Mouse (Mus musculus): ENCODE data around the gene 5730522E02Rik.

The 5730522E02Rik gene

DNA sequence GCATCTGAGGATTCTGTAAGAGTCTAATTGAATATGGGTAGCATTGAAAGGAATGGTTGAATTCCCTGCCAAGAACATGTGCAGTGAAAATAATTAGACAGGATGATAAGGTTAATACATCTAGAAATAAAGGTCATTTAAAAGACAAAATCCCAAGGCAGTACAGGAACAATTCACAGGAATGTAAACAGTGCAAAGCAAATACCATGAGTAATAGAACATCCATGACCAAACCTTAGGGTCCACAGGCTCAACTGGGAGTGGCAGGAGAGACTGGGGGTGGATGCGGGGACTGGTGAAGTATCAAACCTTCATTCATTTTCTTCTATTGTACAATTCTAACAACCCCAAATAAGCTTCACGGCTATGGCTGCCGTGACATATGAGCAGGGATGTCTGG is 536.4 kb downstream of the 5730522E02Rik start:
- no peak for DNase-seq (ENCODE audit: low spot score)

DNA sequence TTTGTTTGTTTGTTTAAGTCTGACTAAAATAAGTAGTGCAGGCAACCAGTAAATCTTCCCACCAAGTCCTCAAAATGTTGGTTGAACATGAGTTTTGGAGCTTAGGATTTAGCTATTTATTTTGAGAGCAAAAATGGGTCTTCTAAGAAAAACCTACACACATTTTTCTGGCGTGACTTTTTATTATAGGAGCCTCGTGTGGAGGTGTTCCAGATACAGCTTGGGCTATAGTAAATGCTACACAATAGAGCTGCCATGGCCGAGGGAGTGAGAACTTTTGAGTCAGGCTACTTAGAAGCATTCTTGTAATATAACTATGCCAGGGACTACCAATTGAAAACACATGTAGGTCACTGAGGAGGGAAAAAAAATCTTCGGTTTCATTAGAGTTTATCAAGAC is 540.5 kb downstream of the 5730522E02Rik start:
- peak; percentile 25 for DNase-seq (ENCODE audit: low spot score)

DNA sequence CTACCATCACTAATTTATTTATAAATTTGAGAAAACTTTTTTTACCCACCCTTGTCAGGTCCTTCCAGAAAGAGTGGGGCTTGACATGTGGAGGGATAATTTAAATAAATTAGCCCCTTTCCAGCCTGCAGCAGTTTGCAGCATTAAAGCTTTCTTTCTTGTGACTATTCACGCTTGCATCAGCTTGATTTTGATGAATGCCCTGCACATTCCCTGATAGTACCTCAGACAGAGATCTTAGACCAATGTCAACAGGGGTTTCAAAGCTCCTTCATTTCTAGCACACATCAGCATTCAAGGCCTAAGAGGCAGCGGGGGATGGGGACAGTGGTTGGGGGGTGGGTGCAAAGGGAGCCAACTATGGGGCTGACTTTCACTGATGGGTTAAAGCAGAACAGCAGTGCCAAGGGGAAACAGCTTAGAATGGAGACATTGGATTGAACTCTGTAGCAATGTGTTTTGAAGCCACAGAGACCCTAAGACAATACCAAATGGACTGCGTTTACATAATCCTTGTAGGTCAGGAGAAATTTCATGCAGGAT is 545.9 kb downstream of the 5730522E02Rik start:
- no peak for DNase-seq (ENCODE audit: low spot score)

DNA sequence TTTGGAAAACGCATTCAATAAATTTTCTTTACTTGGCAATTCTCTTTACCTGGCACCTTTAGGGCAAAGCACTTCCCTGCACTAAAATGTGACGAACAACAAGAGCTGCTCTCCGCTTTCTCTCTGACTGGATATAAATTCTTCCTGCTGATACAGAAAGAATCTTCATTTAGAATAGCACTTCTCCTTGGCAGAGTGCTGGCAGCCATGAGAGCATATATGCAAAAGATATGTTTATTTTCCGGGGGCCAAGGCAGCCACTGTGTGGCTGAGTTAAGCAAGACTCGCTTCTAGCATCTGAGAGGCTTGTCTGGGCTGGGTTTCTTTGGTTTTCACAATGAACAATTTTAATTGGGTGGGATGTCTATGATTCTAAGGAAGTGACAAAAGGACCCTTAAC is 564.3 kb downstream of the 5730522E02Rik start:
- DNase-seq (ENCODE audit: low spot score) = no peak

DNA sequence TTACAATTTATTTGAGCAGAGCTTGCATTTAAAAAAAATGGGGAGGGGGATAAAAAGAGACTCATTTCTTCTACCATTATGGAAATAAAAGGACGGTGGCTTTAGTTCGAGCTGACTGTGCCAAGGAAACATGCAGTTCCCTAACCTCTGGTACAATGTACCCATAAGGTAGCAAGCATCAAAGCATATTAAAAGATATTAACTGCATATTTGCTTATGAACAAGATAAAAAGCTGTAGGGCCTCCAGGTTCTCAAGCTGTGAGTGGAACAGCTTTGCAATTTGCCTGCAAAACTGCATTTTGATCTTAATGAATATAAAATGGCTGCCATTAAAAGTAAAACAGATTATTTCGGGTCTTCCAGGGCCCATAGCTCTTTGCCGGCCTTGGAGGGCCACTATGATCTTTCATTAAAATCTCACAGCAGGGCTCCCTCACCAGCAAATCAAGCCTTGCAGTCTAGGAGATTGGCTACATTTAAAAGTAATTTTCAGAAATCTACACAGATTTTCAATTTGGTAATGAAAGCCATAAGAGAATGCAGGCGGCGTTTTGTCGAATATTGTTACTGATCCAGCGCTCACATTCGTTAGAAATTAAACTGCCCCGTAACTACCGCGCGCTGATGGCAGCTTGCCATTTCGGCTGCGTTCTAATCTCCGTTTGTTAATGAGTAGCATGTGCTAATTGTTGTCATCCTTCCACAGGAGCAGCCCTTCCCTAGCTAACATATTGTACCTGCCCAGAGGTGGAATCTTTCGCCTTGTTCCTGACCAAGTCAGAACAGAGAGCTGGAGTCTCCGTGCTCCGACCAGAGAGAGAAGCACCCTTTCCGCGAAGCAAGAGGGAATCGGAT is 565.6 kb downstream of the 5730522E02Rik start:
- DNase-seq (ENCODE audit: low spot score) = no peak

DNA sequence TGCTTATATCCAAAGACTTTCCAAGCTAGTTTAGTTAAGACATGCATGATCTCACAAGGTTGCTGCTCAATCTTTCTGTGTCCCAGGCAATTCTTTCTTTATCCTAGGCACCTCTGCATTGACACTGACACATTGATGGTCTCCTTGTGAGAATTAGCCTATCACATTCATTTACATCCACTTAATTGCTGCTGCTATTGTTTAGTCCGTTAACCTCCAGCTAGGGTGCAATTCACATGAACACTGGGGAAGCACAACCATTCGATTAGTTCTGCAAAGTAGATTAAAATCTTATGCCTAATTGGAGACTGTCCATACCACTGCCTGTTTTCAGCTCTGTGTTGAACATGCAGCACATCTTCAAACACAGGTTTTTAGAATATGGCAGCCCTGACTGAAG is 603.7 kb downstream of the 5730522E02Rik start:
- no peak for DNase-seq (ENCODE audit: low spot score)

DNA sequence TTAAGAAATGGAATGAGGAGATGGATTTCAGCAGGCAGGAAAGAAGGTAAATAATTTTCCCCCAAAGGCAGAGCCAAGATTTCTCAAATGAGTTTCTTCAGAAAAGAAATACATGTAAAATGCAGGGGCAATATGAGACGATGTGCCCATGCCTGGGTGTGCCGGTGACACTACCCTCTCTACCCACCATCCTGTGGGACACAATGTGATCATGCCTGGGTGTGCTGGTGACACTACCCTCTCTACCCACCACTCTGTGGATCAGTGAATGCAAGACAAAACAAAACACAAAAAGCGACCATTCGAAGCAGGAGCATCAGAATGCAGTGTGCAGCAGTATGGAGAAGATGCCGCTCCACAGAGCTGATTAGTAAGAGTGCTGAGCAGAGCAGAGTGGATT is 610.5 kb downstream of the 5730522E02Rik start:
- DNase-seq (ENCODE audit: low spot score) = no peak

DNA sequence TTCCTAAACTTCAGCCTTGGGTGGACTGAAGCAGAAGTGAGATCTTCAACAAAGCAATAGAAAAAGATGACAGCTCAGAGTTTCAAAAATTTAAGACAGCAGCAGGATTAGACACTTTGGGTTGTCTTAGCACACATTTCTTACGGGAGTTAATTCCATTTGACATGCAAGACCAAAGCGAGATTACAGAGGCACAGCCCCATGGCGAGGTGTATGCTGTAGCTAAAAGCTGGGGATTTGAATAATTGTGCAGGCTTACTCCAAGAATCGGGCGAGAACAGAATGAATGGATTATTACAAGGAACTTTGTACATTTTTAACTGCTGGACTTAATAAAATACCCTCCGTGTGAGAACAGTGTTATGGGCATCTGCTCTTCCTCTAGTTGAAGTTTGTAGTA is 615.3 kb downstream of the 5730522E02Rik start:
- DNase-seq (ENCODE audit: low spot score) = no peak

DNA sequence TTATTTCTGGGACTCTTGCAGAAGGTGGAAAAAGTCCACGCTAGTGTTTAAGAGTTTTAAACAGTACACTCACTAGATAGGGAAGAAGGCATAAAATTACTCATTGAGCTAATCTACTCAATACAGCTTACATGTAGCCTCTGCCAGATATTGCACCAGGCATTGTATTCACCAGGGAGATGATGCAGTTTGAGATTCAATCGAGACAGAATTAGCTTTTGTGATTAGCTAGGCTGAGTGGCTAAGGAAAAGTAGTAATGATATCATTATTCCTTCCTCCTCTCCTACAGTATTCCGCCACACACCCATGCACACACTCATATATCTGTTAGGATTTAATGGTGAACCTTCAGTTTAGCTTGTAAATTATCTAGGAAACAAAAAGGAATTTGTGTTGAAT is 615.8 kb downstream of the 5730522E02Rik start:
- no peak for DNase-seq (ENCODE audit: low spot score)

DNA sequence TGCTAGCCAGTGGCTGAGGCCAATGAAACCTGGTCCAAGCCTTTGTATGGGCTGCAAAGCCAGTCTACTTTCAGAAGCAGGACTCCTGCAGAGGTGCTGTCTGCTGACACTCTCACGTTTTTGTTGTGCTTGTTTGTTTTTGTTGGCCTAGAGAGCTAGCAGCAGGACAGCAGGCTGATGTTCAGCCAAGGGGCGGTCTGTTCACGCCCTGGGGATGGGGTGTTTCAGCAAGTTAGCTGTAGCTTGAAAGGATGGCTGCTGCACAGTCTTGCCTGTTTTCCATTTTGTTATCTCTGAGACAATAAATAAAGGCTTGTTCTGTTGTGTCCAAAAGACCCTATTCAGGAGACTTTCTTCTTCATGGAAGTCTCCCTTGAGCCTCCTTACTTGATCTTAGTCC is 618.3 kb downstream of the 5730522E02Rik start:
- DNase-seq (ENCODE audit: low spot score) = peak; percentile 16

DNA sequence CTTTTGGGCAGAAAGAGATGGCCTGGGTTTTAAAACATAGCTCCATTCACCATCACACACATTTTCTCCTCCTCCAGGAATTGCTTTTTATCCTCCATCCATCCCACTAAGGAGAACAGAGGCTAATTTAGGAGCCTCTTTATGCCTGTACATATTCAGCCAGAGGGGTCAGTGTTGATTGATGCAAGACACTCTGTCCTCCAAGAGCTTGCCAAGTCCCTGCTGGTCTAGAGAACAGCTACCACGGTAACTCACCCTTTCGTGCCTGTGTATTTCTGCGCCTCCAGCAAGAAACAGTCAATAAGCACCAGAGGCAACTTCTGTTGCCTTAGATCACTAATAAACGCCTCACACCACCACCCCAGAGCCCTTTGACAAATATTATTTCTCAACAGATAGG is 620.3 kb downstream of the 5730522E02Rik start:
- DNase-seq (ENCODE audit: low spot score) = no peak

DNA sequence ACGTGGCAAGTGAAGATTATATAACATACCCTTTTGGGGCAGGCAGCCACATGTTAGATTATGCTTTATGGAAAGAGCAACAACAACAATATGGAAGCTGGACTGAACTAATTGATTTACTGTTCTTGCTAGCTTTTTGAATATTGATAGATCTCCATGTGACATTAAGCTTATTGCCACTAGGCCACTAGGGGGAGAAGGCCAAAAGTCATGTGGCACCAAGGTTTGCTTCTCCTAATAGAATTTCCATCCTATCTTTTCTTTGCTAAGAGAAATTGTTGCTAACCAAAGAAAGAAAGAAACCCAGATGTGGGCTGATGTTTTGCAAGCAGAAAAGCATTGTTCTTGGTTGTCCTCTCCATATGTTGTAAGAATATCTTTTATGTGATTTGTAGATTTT is 621.1 kb downstream of the 5730522E02Rik start:
- DNase-seq (ENCODE audit: low spot score) = no peak

DNA sequence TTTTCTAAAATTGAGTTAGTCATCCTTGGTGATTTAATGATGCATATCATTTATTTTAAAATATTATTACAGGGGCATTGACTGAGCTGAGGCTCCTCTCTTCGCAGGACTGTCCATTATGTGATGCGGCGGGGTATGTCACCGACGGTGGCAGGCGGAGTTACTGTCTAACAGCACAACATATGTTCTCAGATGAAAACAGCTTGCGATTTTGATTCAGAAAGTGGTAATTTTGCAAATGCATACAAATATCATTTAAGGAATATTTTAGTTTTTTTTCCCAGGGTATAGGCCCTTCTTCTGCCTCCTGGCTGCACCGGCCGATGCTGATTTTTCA is 636.5 kb downstream of the 5730522E02Rik start:
- DNase-seq (ENCODE audit: low spot score) = no peak

DNA sequence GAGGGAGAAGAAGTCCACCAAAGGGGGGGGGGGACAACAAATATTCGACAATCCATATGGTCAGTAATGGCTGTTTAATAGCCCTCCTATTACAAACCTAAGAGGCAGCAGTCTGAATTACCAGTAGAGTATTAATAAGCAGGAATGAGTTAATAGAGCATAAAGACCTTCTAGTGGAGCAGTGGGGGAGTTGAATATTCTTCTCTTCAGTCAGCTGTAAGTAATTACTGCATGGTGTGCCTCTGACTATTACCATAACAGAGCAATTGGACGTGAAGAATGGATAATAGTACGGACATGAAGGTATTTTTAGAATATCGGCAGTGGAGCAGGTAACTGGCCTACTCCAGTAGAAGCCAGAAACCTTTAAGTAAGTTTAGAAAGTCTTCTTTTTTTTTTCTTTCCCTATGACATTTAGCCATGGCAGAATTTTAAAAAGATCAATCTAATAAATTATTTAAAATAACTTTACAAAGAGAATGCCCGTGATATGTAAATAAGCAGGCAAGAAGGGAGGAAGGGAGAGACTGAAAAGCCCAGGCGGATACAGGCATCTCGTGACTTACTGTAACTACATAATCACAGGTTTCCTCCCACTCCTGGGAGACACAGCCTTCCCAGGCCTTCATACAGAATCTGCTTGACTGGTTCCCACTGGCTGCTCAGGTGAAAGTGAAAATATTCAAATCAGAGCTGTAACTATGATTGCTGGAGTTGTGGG is 637.0 kb downstream of the 5730522E02Rik start:
- DNase-seq (ENCODE audit: low spot score) = no peak

DNA sequence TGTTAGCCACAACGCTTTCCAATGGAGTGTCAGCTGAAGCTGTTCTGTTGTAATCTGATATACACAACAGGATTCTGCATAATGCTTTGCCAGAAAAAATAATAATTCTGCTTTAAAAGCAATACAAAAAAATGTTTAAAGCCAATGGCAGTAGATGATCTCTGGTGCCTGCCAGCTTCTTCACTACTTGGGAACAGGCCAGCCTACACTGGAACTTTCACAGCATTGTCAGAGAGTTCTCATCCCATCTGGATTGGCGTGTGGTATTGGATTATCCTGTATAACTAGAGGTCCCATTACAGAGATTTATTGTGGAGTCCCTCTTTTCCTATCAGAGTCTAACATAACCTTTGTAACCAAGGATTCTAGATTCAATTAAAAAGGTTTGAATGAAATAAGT is 639.2 kb downstream of the 5730522E02Rik start:
- DNase-seq (ENCODE audit: low spot score) = no peak
